Mouse (Mus musculus): ENCODE measurements around the gene Mecom. TPM values are rescaled to one million over a fixed set of nuclear protein-coding genes. Genes with fewer than 3 reads are reported as not detected.

Mecom gene
- polyA plus RNA-seq, 1 experiment, result 0.47 TPM

- WGBS, result 90% methylated on average over 7 of the region's 7 CpGs
- Histone ChIP-seq H3K27me3 (ENCODE audit: control insufficient read depth, insufficient read depth, low read length) (no peaks in the 10 kb centered on the region), H3K4me3 (ENCODE audit: extremely low read depth, insufficient read depth, insufficient read length) (no peak overlapping the region), H3K4me1 (ENCODE audit: control insufficient read depth, insufficient read depth, insufficient read length) (no peaks in the 10 kb centered on the region), H3K27ac (ENCODE audit: insufficient read depth, low read length) (no peak overlapping the region), H3K36me3 (ENCODE audit: control insufficient read depth, insufficient read depth, low read length) (no peaks in the 10 kb centered on the region)
- DNase-seq (ENCODE audit: low read depth in 1 of 2, low spot score in 2 of 2), result no peak
- TF ChIP-seq CTCF (IDR thresholded peaks at IDR 0.05; ENCODE audit: extremely low read depth, insufficient read depth, insufficient read length, insufficient replicate concordance) (no peak), POLR2A (IDR thresholded peaks at IDR 0.05; ENCODE audit: low read depth, low read length) (no peak)
These were observed 390.6 kb downstream of the Mecom start for GRCm38 (mm10) chr3:30157128-30157670.

DNA sequence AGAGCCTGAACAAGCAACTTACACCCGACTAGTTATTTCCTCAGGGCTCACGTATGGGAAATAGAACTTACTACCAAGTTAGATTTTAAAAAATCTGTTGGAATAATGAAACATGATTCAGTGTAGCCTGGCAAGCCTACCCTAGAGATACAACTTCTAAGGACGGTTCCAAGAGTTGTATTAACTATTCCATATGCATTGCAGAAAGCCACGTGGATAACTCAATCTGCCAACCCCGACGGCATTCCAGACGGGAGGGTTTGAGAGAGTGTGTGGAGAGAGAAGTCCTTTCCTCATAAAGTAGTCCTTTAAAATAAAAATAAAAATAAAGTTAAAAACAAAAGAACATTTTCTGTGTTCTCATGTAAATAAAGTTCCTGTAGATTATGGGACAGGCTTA lies 393.4 kb downstream of the Mecom start:
- TF ChIP-seq POLR2A (IDR thresholded peaks at IDR 0.05; ENCODE audit: low read depth, low read length) (no peak), CTCF (IDR thresholded peaks at IDR 0.05; ENCODE audit: extremely low read depth, insufficient read depth, insufficient read length, insufficient replicate concordance) (no peak)
- WGBS, result 87% methylated on average over 7 of the region's 7 CpGs

GRCm38 (mm10) chr3:30153923-30154331 lies 393.9 kb downstream of the Mecom start:
- Histone ChIP-seq H3K36me3 (ENCODE audit: control insufficient read depth, insufficient read depth, low read length) (no peaks in the 10 kb centered on the region), H3K4me1 (ENCODE audit: control insufficient read depth, insufficient read depth, insufficient read length) (no peaks in the 10 kb centered on the region), H3K27me3 (ENCODE audit: control insufficient read depth, insufficient read depth, low read length) (no peaks in the 10 kb centered on the region), H3K4me3 (ENCODE audit: extremely low read depth, insufficient read depth, insufficient read length) (no peak overlapping the region), H3K27ac (ENCODE audit: insufficient read depth, low read length) (no peak overlapping the region)
- no peak for TF ChIP-seq CTCF (IDR thresholded peaks at IDR 0.05; ENCODE audit: extremely low read depth, insufficient read depth, insufficient read length, insufficient replicate concordance)
- TF ChIP-seq POLR2A (IDR thresholded peaks at IDR 0.05; ENCODE audit: low read depth, low read length), result no peak
- WGBS, result 97% methylated on average over 3 of the region's 3 CpGs
- DNase-seq (ENCODE audit: low read depth in 1 of 2, low spot score in 2 of 2), result no peak

More for the DNA sequence above, 393.4 kb downstream of the Mecom start:
- no peaks in the 10 kb centered on the region for H3K36me3 ChIP-seq (ENCODE audit: control insufficient read depth, insufficient read depth, low read length)
- no peak for DNase-seq (ENCODE audit: low read depth in 1 of 2, low spot score in 2 of 2)
- H3K27me3 ChIP-seq (ENCODE audit: control insufficient read depth, insufficient read depth, low read length), result no peaks in the 10 kb centered on the region
- no peak overlapping the region for H3K27ac ChIP-seq (ENCODE audit: insufficient read depth, low read length)
- H3K4me3 ChIP-seq (ENCODE audit: extremely low read depth, insufficient read depth, insufficient read length), result no peak overlapping the region
- H3K4me1 ChIP-seq (ENCODE audit: control insufficient read depth, insufficient read depth, insufficient read length), result no peaks in the 10 kb centered on the region

- H3K36me3 ChIP-seq (ENCODE audit: control insufficient read depth, insufficient read depth, low read length), result no peaks in the 10 kb centered on the region
- no peak overlapping the region for H3K27ac ChIP-seq (ENCODE audit: insufficient read depth, low read length)
- H3K4me1 ChIP-seq (ENCODE audit: control insufficient read depth, insufficient read depth, insufficient read length), result no peaks in the 10 kb centered on the region
- no peak for DNase-seq (ENCODE audit: low read depth in 1 of 2, low spot score in 2 of 2)
- H3K4me3 ChIP-seq (ENCODE audit: extremely low read depth, insufficient read depth, insufficient read length), result no peak overlapping the region
- no peak for TF ChIP-seq CTCF (IDR thresholded peaks at IDR 0.05; ENCODE audit: extremely low read depth, insufficient read depth, insufficient read length, insufficient replicate concordance)
- no peak for TF ChIP-seq POLR2A (IDR thresholded peaks at IDR 0.05; ENCODE audit: low read depth, low read length)
- 92% methylated on average over 4 of the region's 4 CpGs for WGBS
- H3K27me3 ChIP-seq (ENCODE audit: control insufficient read depth, insufficient read depth, low read length), result no peaks in the 10 kb centered on the region
These were observed 397.7 kb downstream of the Mecom start for GRCm38 (mm10) chr3:30150071-30150470.

- H3K4me3 ChIP-seq (ENCODE audit: extremely low read depth, insufficient read depth, insufficient read length), result no peak overlapping the region
- H3K36me3 ChIP-seq (ENCODE audit: control insufficient read depth, insufficient read depth, low read length), result no peaks in the 10 kb centered on the region
- TF ChIP-seq CTCF (IDR thresholded peaks at IDR 0.05; ENCODE audit: extremely low read depth, insufficient read depth, insufficient read length, insufficient replicate concordance) (no peak), POLR2A (IDR thresholded peaks at IDR 0.05; ENCODE audit: low read depth, low read length) (no peak)
- 87% methylated on average over 8 of the region's 8 CpGs for WGBS
- H3K27ac ChIP-seq (ENCODE audit: insufficient read depth, low read length), result no peak overlapping the region
- no peak for DNase-seq (ENCODE audit: low read depth in 1 of 2, low spot score in 2 of 2)
- H3K27me3 ChIP-seq (ENCODE audit: control insufficient read depth, insufficient read depth, low read length), result no peaks in the 10 kb centered on the region
- H3K4me1 ChIP-seq (ENCODE audit: control insufficient read depth, insufficient read depth, insufficient read length), result no peaks in the 10 kb centered on the region
These were observed 399.3 kb downstream of the Mecom start for GRCm38 (mm10) chr3:30148378-30149079.

DNA sequence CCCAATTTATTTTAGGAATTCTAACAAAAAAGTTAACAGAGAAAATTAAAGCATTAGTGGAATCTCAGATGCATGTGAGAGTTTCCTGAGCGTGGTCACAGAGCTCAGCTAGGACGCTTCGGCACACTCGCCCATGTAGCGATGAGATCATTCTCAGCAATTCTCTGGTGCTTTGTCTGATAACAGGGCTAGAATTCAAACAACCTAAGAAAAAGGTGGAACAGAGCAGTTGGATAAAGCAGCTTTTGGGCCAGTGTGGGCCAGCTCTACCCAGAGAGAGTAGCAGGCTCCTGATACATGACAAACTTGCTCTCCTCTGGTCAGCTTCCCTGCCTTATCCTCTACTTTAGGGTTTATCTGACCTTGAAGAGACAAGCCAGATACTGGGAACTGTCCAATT lies 402.8 kb downstream of the Mecom start:
- Histone ChIP-seq H3K4me1 (ENCODE audit: control insufficient read depth, insufficient read depth, insufficient read length) (no peaks in the 10 kb centered on the region), H3K36me3 (ENCODE audit: control insufficient read depth, insufficient read depth, low read length) (no peaks in the 10 kb centered on the region), H3K27ac (ENCODE audit: insufficient read depth, low read length) (no peak overlapping the region), H3K27me3 (ENCODE audit: control insufficient read depth, insufficient read depth, low read length) (no peaks in the 10 kb centered on the region; the same call in 1 of the 2 replicates), H3K4me3 (ENCODE audit: extremely low read depth, insufficient read depth, insufficient read length) (no peak overlapping the region)
- DNase-seq (ENCODE audit: low read depth in 1 of 2, low spot score in 2 of 2), result no peak
- TF ChIP-seq POLR2A (IDR thresholded peaks at IDR 0.05; ENCODE audit: low read depth, low read length) (no peak), CTCF (IDR thresholded peaks at IDR 0.05; ENCODE audit: extremely low read depth, insufficient read depth, insufficient read length, insufficient replicate concordance) (no peak)
- 92% methylated on average over 5 of the region's 5 CpGs for WGBS

DNA sequence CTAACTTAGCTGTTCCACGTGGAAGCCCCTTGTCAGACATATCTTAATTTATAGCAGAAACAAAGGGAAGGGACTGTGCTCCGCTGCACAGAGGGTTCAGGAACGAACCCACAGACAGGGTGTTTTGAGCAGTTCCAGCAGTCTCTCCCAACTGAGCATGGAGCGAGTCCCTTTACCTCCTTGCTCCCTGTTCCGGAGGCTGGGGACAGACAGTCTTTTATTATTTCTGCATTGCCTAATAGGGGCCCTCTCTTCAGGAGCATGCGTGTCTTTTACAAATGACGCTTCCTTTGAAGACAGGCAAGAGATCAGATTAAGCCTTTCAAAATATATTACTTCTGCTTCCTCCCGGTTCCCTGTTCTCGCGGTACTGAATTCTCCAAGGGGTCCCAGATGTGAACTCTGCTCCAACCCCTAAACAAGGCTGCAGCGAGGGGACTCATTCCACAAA lies 403.8 kb downstream of the Mecom start:
- no peak overlapping the region for H3K4me3 ChIP-seq (ENCODE audit: extremely low read depth, insufficient read depth, insufficient read length)
- H3K27ac ChIP-seq (ENCODE audit: insufficient read depth, low read length), result no peak overlapping the region
- whole genome bisulfite sequencing, result 29% methylated on average over 11 of the region's 11 CpGs
- H3K4me1 ChIP-seq (ENCODE audit: control insufficient read depth, insufficient read depth, insufficient read length), result no peaks in the 10 kb centered on the region
- H3K36me3 ChIP-seq (ENCODE audit: control insufficient read depth, insufficient read depth, low read length), result no peaks in the 10 kb centered on the region
- TF ChIP-seq POLR2A (IDR thresholded peaks at IDR 0.05; ENCODE audit: low read depth, low read length) (no peak), CTCF (IDR thresholded peaks at IDR 0.05; ENCODE audit: extremely low read depth, insufficient read depth, insufficient read length, insufficient replicate concordance) (no peak)
- H3K27me3 ChIP-seq (ENCODE audit: control insufficient read depth, insufficient read depth, low read length), result no peaks in the 10 kb centered on the region; the same call in 1 of the 2 replicates
- no peak for DNase-seq (ENCODE audit: low read depth in 1 of 2, low spot score in 2 of 2)
